Mouse (Mus musculus): Measurements from ENCODE around the gene Tmem25. TPM values are rescaled to one million over a fixed set of nuclear protein-coding genes. Genes with fewer than 3 reads are reported as not detected.

The Tmem25 gene
- polyA plus RNA-seq, 1 experiment from 2014 or later: 40.4 TPM

- 96% methylated on average over 3 of the region's 3 CpGs for WGBS
- peaks cover 76% of the 10 kb centered on the region for H3K36me3 ChIP-seq (ENCODE audit: insufficient read depth, low read length)
- ATAC-seq (ENCODE audit: low FRiP score, low TSS enrichment): no peak
These were observed 51.8 kb downstream of the Tmem25 start for GRCm38 (mm10) chr9:44747341-44747740.

GRCm38 (mm10) chr9:44746666-44747065 is 52.4 kb downstream of the Tmem25 start:
- Histone ChIP-seq H3K4me1 (ENCODE audit: insufficient read depth, low read length) (no peaks in the 10 kb centered on the region), H3K27me3 (ENCODE audit: insufficient read depth, low read length) (no peaks in the 10 kb centered on the region), H3K9me3 (ENCODE audit: low read length) (no peaks in the 10 kb centered on the region), H3K27ac (ENCODE audit: low read length) (no peak overlapping the region), H3K9ac (replicated peaks; ENCODE audit: low read length) (no peak overlapping the region), H3K4me2 (replicated peaks; ENCODE audit: low read depth, low read length) (no peak overlapping the region), H3K4me3 (ENCODE audit: low read length) (no peak overlapping the region), H3K36me3 (ENCODE audit: insufficient read depth, low read length) (peaks cover 73% of the 10 kb centered on the region)
- no peak for ATAC-seq (ENCODE audit: low FRiP score, low TSS enrichment)
- WGBS: 60% methylated on average over 3 of the region's 3 CpGs

More at GRCm38 (mm10) chr9:44747341-44747740, 51.8 kb downstream of the Tmem25 start:
- Histone ChIP-seq H3K4me3 (ENCODE audit: low read length) (no peak overlapping the region), H3K27me3 (ENCODE audit: insufficient read depth, low read length) (no peaks in the 10 kb centered on the region), H3K9me3 (ENCODE audit: low read length) (no peaks in the 10 kb centered on the region), H3K4me2 (replicated peaks; ENCODE audit: low read depth, low read length) (no peak overlapping the region), H3K9ac (replicated peaks; ENCODE audit: low read length) (no peak overlapping the region), H3K27ac (ENCODE audit: low read length) (no peak overlapping the region), H3K4me1 (ENCODE audit: insufficient read depth, low read length) (no peaks in the 10 kb centered on the region)

GRCm38 (mm10) chr9:44745371-44745770 is 53.7 kb downstream of the Tmem25 start:
- ATAC-seq (ENCODE audit: low FRiP score, low TSS enrichment): no peak

More at GRCm38 (mm10) chr9:44745371-44745770, 53.7 kb downstream of the Tmem25 start:
- Histone ChIP-seq H3K9ac (replicated peaks; ENCODE audit: low read length) (no peak overlapping the region), H3K9me3 (ENCODE audit: low read length) (no peaks in the 10 kb centered on the region), H3K4me1 (ENCODE audit: insufficient read depth, low read length) (no peaks in the 10 kb centered on the region), H3K4me3 (ENCODE audit: low read length) (no peak overlapping the region), H3K27me3 (ENCODE audit: insufficient read depth, low read length) (no peaks in the 10 kb centered on the region), H3K36me3 (ENCODE audit: insufficient read depth, low read length) (peaks cover 67% of the 10 kb centered on the region), H3K27ac (ENCODE audit: low read length) (no peak overlapping the region), H3K4me2 (replicated peaks; ENCODE audit: low read depth, low read length) (no peak overlapping the region)
- 98% methylated on average over 7 of the region's 7 CpGs for WGBS

Other genes with a start within 250 kb of the Tmem25 start
- gene Cxcr5, start 237.4 kb downstream of the Tmem25 start, polyA plus RNA-seq (2015; fragmentation: Nextera tagmentation; extraction: Ambion mirVana): 0.11 TPM in 1 of 2 replicates, not detected in the other
- 11.2 and 13.9 TPM in 2 replicates for gene Ddx6, start 194.4 kb downstream of the Tmem25 start, polyA plus RNA-seq (2015; fragmentation: Nextera tagmentation; extraction: Ambion mirVana)
- gene Treh, start 126.1 kb downstream of the Tmem25 start, polyA plus RNA-seq (2015; fragmentation: Nextera tagmentation; extraction: Ambion mirVana): 0.17 TPM in 1 of 2 replicates, not detected in the other
- 37.0 and 37.6 TPM in 2 replicates for gene Phldb1, start 64.1 kb downstream of the Tmem25 start, polyA plus RNA-seq (2015; fragmentation: Nextera tagmentation; extraction: Ambion mirVana)
- gene Arcn1, start 31.5 kb downstream of the Tmem25 start, polyA plus RNA-seq (2015; fragmentation: Nextera tagmentation; extraction: Ambion mirVana): 217 and 219 TPM in 2 replicates
- gene Ift46, start 31.4 kb downstream of the Tmem25 start, polyA plus RNA-seq (2015; fragmentation: Nextera tagmentation; extraction: Ambion mirVana): 100 and 111 TPM in 2 replicates
- gene Ttc36, start 3.8 kb upstream of the Tmem25 start, polyA plus RNA-seq (2015; fragmentation: Nextera tagmentation; extraction: Ambion mirVana): 161 and 182 TPM in 2 replicates
- 10.8 and 13.5 TPM in 2 replicates for gene Kmt2a, start 82.0 kb upstream of the Tmem25 start, polyA plus RNA-seq (2015; fragmentation: Nextera tagmentation; extraction: Ambion mirVana)
- 677 and 753 TPM in 2 replicates for gene Atp5l, start 121.4 kb upstream of the Tmem25 start, polyA plus RNA-seq (2015; fragmentation: Nextera tagmentation; extraction: Ambion mirVana)
- 24.3 and 29.1 TPM in 2 replicates for gene Ube4a, start 166.3 kb upstream of the Tmem25 start, polyA plus RNA-seq (2015; fragmentation: Nextera tagmentation; extraction: Ambion mirVana)
- not detected in 2 replicates for gene Cd3g, start 181.1 kb upstream of the Tmem25 start, polyA plus RNA-seq (2015; fragmentation: Nextera tagmentation; extraction: Ambion mirVana)
- not detected in 2 replicates for gene Cd3d, start 182.5 kb upstream of the Tmem25 start, polyA plus RNA-seq (2015; fragmentation: Nextera tagmentation; extraction: Ambion mirVana)
- not detected in 2 replicates for gene Cd3e, start 210.3 kb upstream of the Tmem25 start, polyA plus RNA-seq (2015; fragmentation: Nextera tagmentation; extraction: Ambion mirVana)
- 20.3 and 23.4 TPM in 2 replicates for gene Mpzl2, start 240.5 kb upstream of the Tmem25 start, polyA plus RNA-seq (2015; fragmentation: Nextera tagmentation; extraction: Ambion mirVana)